Mouse (Mus musculus) MN1 (cell line): ENCODE measurements at regions not wholly inside any gene's neighbourhood (a gene's known extent, or its start where the extent isn't known, plus 50 kb on each side); places are given as distances from the start of the nearest gene placed in this dataset.

Source experiments
- DNase-seq: peaks from one replicate; pipeline ENCODE4 v3.0.0-alpha.2; 2016; ENCODE audit warnings: low spot score

GRCm38 (mm10) chr13:94619511-94619910 is 169.2 kb upstream of the Tbca start:
- DNase-seq = no peak

GRCm38 (mm10) chr13:94630055-94630454 is 158.7 kb upstream of the Tbca start:
- no peak for DNase-seq

GRCm38 (mm10) chr13:94630685-94631084 is 158.0 kb upstream of the Tbca start:
- no peak for DNase-seq

GRCm38 (mm10) chr13:94632730-94633129 is 156.0 kb upstream of the Tbca start:
- no peak for DNase-seq

GRCm38 (mm10) chr13:94640336-94640735 is 148.4 kb upstream of the Tbca start:
- DNase-seq = no peak

GRCm38 (mm10) chr13:94645241-94646206 is 143.2 kb upstream of the Tbca start:
- no peak for DNase-seq

- no peak for DNase-seq
These were observed 142.4 kb upstream of the Tbca start for GRCm38 (mm10) chr13:94646326-94646725.

GRCm38 (mm10) chr13:94646781-94647555 is 141.7 kb upstream of the Tbca start:
- no peak for DNase-seq

- DNase-seq = no peak
These were observed 141.1 kb upstream of the Tbca start for GRCm38 (mm10) chr13:94647566-94647965.

- peak; percentile 73 for DNase-seq
These were observed 137.8 kb upstream of the Tbca start for GRCm38 (mm10) chr13:94650951-94651350.

- no peak for DNase-seq
These were observed 121.1 kb upstream of the Tbca start for GRCm38 (mm10) chr13:94667604-94668003.

GRCm38 (mm10) chr13:94668276-94668675 is 120.4 kb upstream of the Tbca start:
- DNase-seq = no peak

- DNase-seq = no peak
These were observed 119.5 kb upstream of the Tbca start for GRCm38 (mm10) chr13:94669106-94669683.

- no peak for DNase-seq
These were observed 118.4 kb upstream of the Tbca start for GRCm38 (mm10) chr13:94670266-94670665.

GRCm38 (mm10) chr13:94670961-94671360 is 117.7 kb upstream of the Tbca start:
- DNase-seq = no peak

- peak; percentile 14 for DNase-seq
These were observed 108.1 kb upstream of the Tbca start for GRCm38 (mm10) chr13:94680492-94681168.

GRCm38 (mm10) chr13:94681606-94682005 is 107.1 kb upstream of the Tbca start:
- no peak for DNase-seq

GRCm38 (mm10) chr13:94685191-94685590 is 103.5 kb upstream of the Tbca start:
- DNase-seq = no peak

- no peak for DNase-seq
These were observed 101.4 kb upstream of the Tbca start for GRCm38 (mm10) chr13:94687295-94687694.

- DNase-seq = no peak
These were observed 82.1 kb upstream of the Tbca start for GRCm38 (mm10) chr13:94706641-94707053.

- no peak for DNase-seq
These were observed 81.1 kb upstream of the Tbca start for GRCm38 (mm10) chr13:94707371-94708280.
